Mouse (Mus musculus) liver, embryonic 15.5 days (tissue): ENCODE results near the gene Gm43720. TPM values are rescaled to one million over a fixed set of nuclear protein-coding genes. Genes with fewer than 3 reads are reported as not detected.

Source experiments
- ATAC-seq: fragments of 200-750 bp; cut with Nextera tagmentation; 2 replicates; pipeline ENCODE4 v1.8.0; 2017; ENCODE audit warnings: moderate number of reproducible peaks, mild to moderate bottlenecking, moderate library complexity; ENCODE audit not compliant: insufficient read depth
- H3K27ac ChIP-seq: fragments of 300-500 bp; sonication (generic); replicated peaks from 2 replicates; pipeline ENCODE4 v1.5.1; 2015; ENCODE audit warnings: mild to moderate bottlenecking, inconsistent platforms
- H3K27me3 ChIP-seq: fragments of 300-500 bp; sonication (generic); 2 replicates; pipeline ENCODE4 v1.6.1; 2015; ENCODE audit warnings: mild to moderate bottlenecking, inconsistent platforms
- H3K36me3 ChIP-seq: fragments of 300-500 bp; sonication (generic); replicated peaks from 2 replicates; pipeline ENCODE4 v1.6.1; 2015; ENCODE audit warnings: moderate library complexity, mild to moderate bottlenecking, inconsistent platforms
- H3K4me1 ChIP-seq: fragments of 300-500 bp; sonication (generic); replicated peaks from 2 replicates; pipeline ENCODE4 v1.6.1; 2015; ENCODE audit warnings: inconsistent platforms
- H3K4me2 ChIP-seq: fragments of 300-500 bp; sonication (generic); 2 replicates; pipeline ENCODE4 v1.6.1; 2015; ENCODE audit warnings: moderate library complexity, mild to moderate bottlenecking, inconsistent platforms
- H3K4me3 ChIP-seq: fragments of 300-500 bp; sonication (generic); replicated peaks from 2 replicates; pipeline ENCODE4 v1.5.1; 2015; ENCODE audit warnings: mild to moderate bottlenecking, inconsistent platforms
- H3K9ac ChIP-seq: fragments of 300-500 bp; sonication (generic); 2 replicates; pipeline ENCODE4 v1.6.1; 2015; ENCODE audit warnings: moderate library complexity, mild to moderate bottlenecking, inconsistent platforms
- H3K9me3 ChIP-seq: fragments of 300-500 bp; sonication (generic); replicated peaks from 2 replicates; pipeline ENCODE4 v1.6.1; 2016; ENCODE audit warnings: inconsistent platforms
- WGBS: fragments of 180-500 bp; shearing (Covaris S2); methylation state at CpG from one replicate; pipeline ENCODE4 v1.1.7; 2015; ENCODE audit warnings: mixed read lengths; ENCODE audit not compliant: insufficient replicate concordance; 5-methylcytosine and 5-hydroxymethylcytosine counted together
- polyA plus RNA-seq: library from polyadenylated mRNA; unstranded; fragments of >200 nt; fragmentation: Nextera tagmentation; extraction: Ambion mirVana; gene quantifications from 2 replicates; pipeline ENCODE4 v1.2.1, GENCODE M21; 2015

Gm43720 gene
- polyA plus RNA-seq: not detected in 2 replicates

DNA sequence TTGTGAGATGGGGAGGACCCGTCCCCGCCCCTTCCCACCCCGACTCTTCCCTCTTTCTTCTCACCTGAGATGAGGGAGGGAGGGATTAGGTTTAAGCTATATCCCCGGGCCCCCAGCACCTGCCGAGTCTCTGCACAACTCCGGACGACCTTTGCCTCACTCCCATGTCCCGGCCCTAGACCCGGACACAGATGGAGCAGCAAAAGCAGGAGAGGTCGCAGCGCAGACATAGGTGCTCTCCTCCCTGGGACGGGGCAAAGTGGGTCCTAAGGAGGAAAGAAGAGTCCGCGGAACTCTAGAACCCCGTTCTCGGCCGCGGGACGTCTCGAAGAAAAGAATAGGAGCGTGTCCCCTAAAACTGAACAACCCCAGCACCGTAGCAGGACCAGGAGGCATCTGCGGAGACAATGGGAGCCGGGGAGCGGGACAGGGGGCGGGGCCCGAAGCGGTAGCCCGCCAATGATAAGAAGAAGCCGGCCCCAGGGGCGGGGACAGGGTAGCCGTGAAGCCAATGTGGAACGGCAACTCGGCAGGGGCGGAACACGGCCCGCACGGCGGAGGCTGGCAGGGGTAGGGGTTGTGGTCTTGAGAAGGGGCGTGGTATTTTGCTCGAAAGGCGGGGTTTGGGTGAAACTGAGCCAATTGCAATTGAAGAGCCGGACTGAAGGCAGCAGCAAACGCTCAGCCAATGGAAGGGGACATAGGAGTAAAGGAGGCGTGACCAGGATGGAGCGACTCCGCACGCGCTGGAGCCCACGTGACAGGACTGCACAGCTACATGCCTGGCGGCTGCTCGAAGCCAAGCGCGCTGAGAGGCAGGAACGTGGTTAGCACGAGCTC is at the start of gene Gm43720, which contains the start of the genes Gpc2 and Stag3:
TSS of gene Gm43720 (minus strand) at position 374 of the 840 bp plus-strand sequence.
TSS of gene Gpc2 (minus strand) at position 421 of the 840 bp plus-strand sequence.
TSS of gene Stag3 (plus strand) at position 656 of the 840 bp plus-strand sequence.
- Histone ChIP-seq H3K9ac (peak within 1 kb of the TSS; percentile 11; the same call in 1 of the 2 replicates), H3K9me3 (no peaks in the 10 kb centered on the region), H3K27ac (no peak within 1 kb of the TSS), H3K4me3 (peak within 1 kb of the TSS; percentile 57), H3K27me3 (peaks cover 22% of the 10 kb centered on the region), H3K36me3 (no peaks in the 10 kb centered on the region), H3K4me1 (peaks cover 17% of the 10 kb centered on the region), H3K4me2 (peak within 1 kb of the TSS; percentile 79)
- WGBS: 2% methylated on average over 56 of the region's 56 CpGs
- peak; percentile 97 for ATAC-seq

DNA sequence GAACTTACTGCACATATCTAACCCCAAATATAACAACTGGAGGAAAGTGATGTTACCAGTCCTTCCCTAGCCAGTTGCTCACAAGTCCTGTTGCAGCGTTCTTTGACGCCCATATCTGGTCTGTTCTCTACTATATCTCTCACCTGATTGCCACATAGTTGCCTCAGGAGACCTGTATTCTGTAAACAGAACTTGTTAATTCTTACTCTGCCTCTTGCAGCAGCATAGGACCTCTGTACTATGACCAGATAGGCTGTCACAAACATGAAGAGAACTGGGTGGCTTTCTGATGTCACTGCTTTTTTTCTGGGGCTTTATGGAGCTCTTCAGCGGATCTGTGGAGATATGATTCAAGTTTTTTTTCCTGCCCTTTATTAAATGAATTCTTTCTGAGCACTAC is 33.0 kb upstream of the Gm43720 start:
- H3K4me1 ChIP-seq: 0 out of 2 replicates have a peak, but pooled peaks cover 3% of the 10 kb centered on the region
- no peak for ATAC-seq
- H3K36me3 ChIP-seq: no peaks in the 10 kb centered on the region
- no peak overlapping the region for H3K9ac ChIP-seq
- no peak overlapping the region for H3K4me3 ChIP-seq
- H3K27me3 ChIP-seq: no peaks in the 10 kb centered on the region
- H3K9me3 ChIP-seq: no peaks in the 10 kb centered on the region
- WGBS: 74% methylated on average over 3 of the region's 3 CpGs
- H3K4me2 ChIP-seq: no peak overlapping the region
- no peak overlapping the region for H3K27ac ChIP-seq

DNA sequence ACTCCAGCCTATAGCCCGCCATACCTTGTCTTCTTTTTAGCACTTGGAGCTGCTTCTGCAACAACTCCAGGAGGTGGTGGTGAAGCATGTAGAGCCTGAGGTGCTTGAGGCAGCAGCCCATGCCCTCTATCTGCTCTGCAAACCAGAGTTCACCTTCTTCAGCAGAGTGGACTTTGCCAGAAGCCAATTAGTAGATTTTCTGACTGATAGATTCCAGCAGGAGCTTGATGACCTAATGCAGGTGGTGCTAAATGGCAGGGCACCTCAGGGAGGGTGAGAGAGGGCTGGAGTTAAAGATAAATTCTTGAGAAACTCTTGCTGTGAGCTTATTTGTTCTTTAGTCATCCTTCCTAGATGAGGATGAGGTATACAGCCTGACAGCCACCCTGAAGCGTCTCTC is 19.9 kb upstream of the Gm43720 start:
- H3K9me3 ChIP-seq: no peaks in the 10 kb centered on the region
- H3K36me3 ChIP-seq: no peaks in the 10 kb centered on the region
- H3K4me1 ChIP-seq: no peaks in the 10 kb centered on the region
- ATAC-seq: no peak
- no peaks in the 10 kb centered on the region for H3K27me3 ChIP-seq
- H3K27ac ChIP-seq: no peak overlapping the region
- 50% methylated on average over 2 of the region's 2 CpGs for WGBS
- no peak overlapping the region for H3K4me3 ChIP-seq
- H3K4me2 ChIP-seq: no peak overlapping the region
- H3K9ac ChIP-seq: no peak overlapping the region

DNA sequence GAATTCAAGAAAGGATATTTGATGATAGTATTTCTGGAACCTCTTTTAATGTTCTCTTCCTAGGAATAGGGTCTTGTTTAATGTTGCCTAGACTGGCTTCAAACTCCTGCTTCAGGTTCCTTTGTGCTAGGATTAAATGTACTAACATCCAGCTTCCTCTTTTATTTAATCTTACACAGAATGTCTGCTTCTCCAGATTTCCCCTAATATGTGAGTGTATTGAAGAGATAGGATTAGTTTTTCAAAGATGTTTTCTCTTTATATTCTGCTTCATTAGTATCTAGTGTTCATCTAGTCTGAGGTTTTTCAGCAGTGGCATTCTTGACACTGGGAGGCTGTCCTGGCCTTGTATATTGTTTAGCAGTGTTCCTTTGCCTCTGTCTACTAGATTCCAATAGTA is 14.4 kb upstream of the Gm43720 start:
- no peak overlapping the region for H3K9ac ChIP-seq
- H3K9me3 ChIP-seq: no peaks in the 10 kb centered on the region
- H3K27me3 ChIP-seq: no peaks in the 10 kb centered on the region
- H3K4me2 ChIP-seq: no peak overlapping the region
- H3K36me3 ChIP-seq: no peaks in the 10 kb centered on the region
- H3K4me1 ChIP-seq: no peaks in the 10 kb centered on the region
- no peak overlapping the region for H3K27ac ChIP-seq
- no peak overlapping the region for H3K4me3 ChIP-seq
- no peak for ATAC-seq

DNA sequence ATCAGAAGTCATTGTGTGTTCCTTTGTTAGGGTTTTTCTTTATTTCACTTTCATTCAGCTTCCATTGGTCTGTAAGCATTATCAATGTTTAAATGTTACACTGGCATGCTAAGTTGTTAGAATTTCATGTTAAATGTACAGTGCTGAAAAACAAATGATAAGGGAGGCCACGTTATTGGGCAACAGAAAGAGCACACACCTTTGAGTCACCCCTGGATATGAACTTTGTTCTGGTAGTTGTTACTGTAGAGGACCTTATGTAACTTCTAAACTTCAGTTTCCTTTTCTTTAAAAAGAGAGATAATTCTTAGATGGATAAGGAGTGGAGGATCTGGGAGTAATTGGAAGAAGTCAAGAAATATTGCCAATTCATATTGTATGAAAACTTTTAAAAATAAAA is 11.9 kb upstream of the Gm43720 start:
- no peak for ATAC-seq
- WGBS: 35% methylated on average over 1 of the region's 1 CpGs

DNA sequence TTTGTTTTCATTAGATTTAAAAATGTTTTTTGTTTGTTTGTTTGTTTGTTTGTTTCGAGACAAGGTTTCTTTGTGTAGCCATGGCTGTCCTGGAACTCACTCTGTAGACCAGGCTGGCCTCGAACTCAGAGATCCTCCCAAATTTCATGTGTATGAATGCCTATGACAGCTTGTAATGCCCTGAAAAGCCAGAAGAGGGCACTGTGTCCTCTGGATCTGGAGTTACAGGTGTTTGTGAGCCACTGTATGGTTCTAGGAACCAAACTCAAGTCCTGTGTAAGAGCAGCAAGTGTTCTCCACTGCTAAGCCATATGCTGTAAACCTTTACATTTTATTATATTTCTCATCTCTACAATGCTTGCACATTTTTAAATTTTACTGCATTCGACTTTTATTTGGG is 8.1 kb upstream of the Gm43720 start:
- Histone ChIP-seq H3K27ac (no peak overlapping the region), H3K36me3 (no peaks in the 10 kb centered on the region), H3K4me2 (no peak overlapping the region), H3K27me3 (no peaks in the 10 kb centered on the region), H3K4me1 (no peaks in the 10 kb centered on the region), H3K4me3 (no peak overlapping the region), H3K9me3 (no peaks in the 10 kb centered on the region), H3K9ac (no peak overlapping the region)
- 47% methylated on average over 3 of the region's 3 CpGs for WGBS
- no peak for ATAC-seq

More for the DNA sequence above, 11.9 kb upstream of the Gm43720 start:
- H3K9me3 ChIP-seq: no peaks in the 10 kb centered on the region
- H3K27ac ChIP-seq: no peak overlapping the region
- no peak overlapping the region for H3K9ac ChIP-seq
- H3K4me2 ChIP-seq: no peak overlapping the region
- no peaks in the 10 kb centered on the region for H3K4me1 ChIP-seq
- H3K36me3 ChIP-seq: no peaks in the 10 kb centered on the region
- H3K4me3 ChIP-seq: no peak overlapping the region
- no peaks in the 10 kb centered on the region for H3K27me3 ChIP-seq

DNA sequence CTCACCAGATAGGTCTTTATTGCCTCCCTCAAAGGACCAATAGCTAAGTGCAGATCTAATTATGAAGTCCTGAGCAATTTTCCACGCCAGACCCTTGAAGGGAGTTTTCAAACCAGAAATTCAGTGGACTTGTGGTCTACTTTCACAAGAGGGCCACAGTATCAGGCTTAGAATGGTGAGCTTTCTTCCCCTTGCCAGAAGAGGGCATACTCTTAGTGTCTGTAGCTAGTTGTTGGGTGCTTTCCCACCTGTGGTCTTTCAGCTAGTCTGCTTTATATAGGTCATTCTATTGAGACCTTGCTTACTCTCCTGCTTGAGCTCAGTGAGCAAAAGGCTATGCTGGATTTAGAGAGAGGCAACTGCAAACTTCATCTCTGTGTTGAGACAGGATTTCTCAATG is 3.8 kb upstream of the Gm43720 start:
- peaks cover 12% of the 10 kb centered on the region for H3K27me3 ChIP-seq
- peaks cover 15% of the 10 kb centered on the region for H3K4me1 ChIP-seq
- H3K4me3 ChIP-seq: no peak overlapping the region
- ATAC-seq: no peak
- H3K27ac ChIP-seq: no peak overlapping the region
- no peaks in the 10 kb centered on the region for H3K9me3 ChIP-seq
- H3K4me2 ChIP-seq: no peak overlapping the region
- H3K9ac ChIP-seq: no peak overlapping the region
- WGBS: 39% methylated on average over 1 of the region's 1 CpGs
- H3K36me3 ChIP-seq: no peaks in the 10 kb centered on the region

DNA sequence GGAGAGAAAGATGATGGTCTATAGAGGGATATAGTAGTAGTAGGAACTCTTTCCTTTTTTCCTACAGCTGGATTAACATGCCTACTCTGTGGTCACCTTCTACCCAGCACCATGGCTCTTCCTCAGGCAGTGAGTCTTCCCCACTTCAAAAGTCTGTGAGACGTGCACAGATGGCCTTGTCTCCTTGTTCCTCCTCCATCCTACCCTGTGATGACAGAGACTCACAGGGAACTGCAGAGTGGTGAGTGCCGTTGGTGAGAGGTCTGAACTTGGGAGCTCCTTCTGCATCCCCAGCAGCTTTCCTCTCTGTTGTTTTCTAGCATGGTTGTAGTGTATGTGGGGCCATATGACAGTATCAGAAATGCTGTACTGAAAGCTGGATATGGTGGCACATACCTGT is 2.0 kb upstream of the Gm43720 start:
- WGBS: 62% methylated on average over 2 of the region's 2 CpGs

DNA sequence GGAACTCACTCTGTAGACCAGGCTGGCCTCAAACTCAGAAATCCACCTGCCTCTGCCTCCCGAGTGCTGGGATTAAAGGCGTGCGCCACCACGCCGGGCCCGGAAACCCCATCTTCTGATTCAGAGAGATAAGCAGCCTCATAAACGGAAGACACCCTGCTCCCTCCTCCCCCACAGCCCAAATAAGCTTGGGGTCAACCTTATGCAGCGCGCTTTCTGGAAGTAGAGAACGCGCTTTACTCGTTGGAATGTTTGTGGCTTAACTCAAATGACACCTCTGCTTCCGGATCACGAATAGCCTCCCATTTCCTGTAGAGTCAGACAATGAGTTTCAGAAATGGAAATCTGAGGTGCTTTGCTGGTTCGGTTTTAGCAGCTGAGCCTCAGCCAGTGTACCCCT is 1.1 kb upstream of the Gm43720 start:
- Histone ChIP-seq H3K27me3 (peaks cover 17% of the 10 kb centered on the region), H3K27ac (no peak overlapping the region), H3K9me3 (no peaks in the 10 kb centered on the region), H3K9ac (no peak overlapping the region), H3K4me2 (peak overlapping the region; percentile 79), H3K36me3 (no peaks in the 10 kb centered on the region), H3K4me3 (no peak overlapping the region), H3K4me1 (peaks cover 15% of the 10 kb centered on the region)
- WGBS: 71% methylated on average over 15 of the region's 15 CpGs
- ATAC-seq: no peak

More for the DNA sequence above, 2.0 kb upstream of the Gm43720 start:
- Histone ChIP-seq H3K4me3 (no peak overlapping the region), H3K9me3 (no peaks in the 10 kb centered on the region), H3K4me2 (no peak overlapping the region), H3K4me1 (peaks cover 15% of the 10 kb centered on the region), H3K9ac (no peak overlapping the region), H3K27ac (no peak overlapping the region), H3K27me3 (peaks cover 16% of the 10 kb centered on the region), H3K36me3 (no peaks in the 10 kb centered on the region)
- no peak for ATAC-seq

DNA sequence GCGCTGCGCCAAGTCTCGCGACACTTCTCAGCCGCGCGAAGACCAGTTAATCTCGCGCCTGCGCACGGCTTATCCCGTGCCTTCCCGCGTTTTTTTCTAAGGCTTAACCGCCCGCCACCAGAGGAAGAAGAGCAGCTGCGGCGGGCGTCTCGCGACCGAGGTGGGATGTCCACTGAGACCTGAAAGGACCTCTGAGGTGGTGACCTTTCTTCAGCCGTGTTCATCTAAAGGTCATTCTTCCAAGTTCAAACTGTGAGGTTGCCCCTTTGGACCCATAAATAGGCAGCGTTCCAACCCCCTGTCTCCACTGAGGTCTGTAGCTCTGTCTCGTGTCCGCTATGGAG is 639 bp upstream of the Gm43720 start:
- peak overlapping the region; percentile 79 for H3K4me2 ChIP-seq

DNA sequence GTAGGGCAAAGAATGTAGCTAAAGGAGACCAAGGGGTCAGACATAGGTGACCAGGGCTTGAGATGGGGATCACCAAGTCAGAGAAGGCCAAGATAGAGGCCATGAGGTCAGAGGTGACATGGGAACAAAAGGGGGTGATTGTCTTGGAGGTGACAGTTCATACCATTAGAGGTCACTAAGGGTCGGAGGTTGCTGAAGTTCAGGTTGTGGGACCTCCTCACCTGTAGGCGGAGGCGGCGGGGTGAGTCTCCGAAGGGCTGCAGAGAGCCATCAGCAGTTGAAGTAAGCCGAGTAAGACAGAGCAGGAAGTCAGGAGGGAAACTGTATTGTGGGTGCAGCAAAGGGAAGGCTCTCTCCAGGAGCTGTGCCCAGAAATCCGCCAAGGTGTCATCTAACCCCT is 1.8 kb downstream of the Gm43720 start:
- 81% methylated on average over 7 of the region's 7 CpGs for WGBS
- Histone ChIP-seq H3K4me2 (no peak overlapping the region), H3K27ac (no peak overlapping the region)

More for the DNA sequence above, 639 bp upstream of the Gm43720 start:
- ATAC-seq: no peak
- peak overlapping the region; percentile 57 for H3K4me3 ChIP-seq
- H3K9me3 ChIP-seq: no peaks in the 10 kb centered on the region
- H3K36me3 ChIP-seq: no peaks in the 10 kb centered on the region
- peaks cover 21% of the 10 kb centered on the region for H3K27me3 ChIP-seq
- WGBS: 21% methylated on average over 26 of the region's 26 CpGs
- H3K9ac ChIP-seq: no peak overlapping the region
- H3K4me1 ChIP-seq: peaks cover 15% of the 10 kb centered on the region
- no peak overlapping the region for H3K27ac ChIP-seq

More for the DNA sequence above, 1.8 kb downstream of the Gm43720 start:
- peaks cover 17% of the 10 kb centered on the region for H3K4me1 ChIP-seq
- H3K9me3 ChIP-seq: no peaks in the 10 kb centered on the region
- no peak for ATAC-seq
- no peaks in the 10 kb centered on the region for H3K36me3 ChIP-seq
- H3K4me3 ChIP-seq: no peak overlapping the region
- H3K27me3 ChIP-seq: peaks cover 31% of the 10 kb centered on the region
- no peak overlapping the region for H3K9ac ChIP-seq
